Mouse (Mus musculus) bone marrow, adult 2 months (tissue): ENCODE measurements around the gene Zfp282.

ENCODE experiments used
- CTCF ChIP-seq: fragments of 200-500 bp; IDR thresholded peaks from 2 replicates; pipeline ENCODE4 v1.5.1; 2011; ENCODE audit warnings: low read length, control low read depth; ENCODE audit not compliant: control insufficient read depth, insufficient read depth
- POLR2A ChIP-seq: fragments of 200-500 bp; IDR thresholded peaks from 2 replicates; pipeline ENCODE4 v1.6.1; 2011; ENCODE audit warnings: low read depth, mild to moderate bottlenecking, control low read depth, low read length, borderline replicate concordance; ENCODE audit not compliant: control insufficient read depth

- TF ChIP-seq CTCF (no peak), POLR2A (no peak)
These were observed 65.5 kb downstream of the Zfp282 start for GRCm38 (mm10) chr6:47942461-47942860.
